Mouse (Mus musculus) urinary bladder, adult 18-20 months (tissue): Measurements from ENCODE around the gene Abhd4.
A peak's percentile ranks its signal among the peaks of the same experiment; 100 is the strongest.

ENCODE experiments used
- DNase-seq, 2 experiments: peaks; one replicate each; pipeline ENCODE4 v3.0.0; 2022; ENCODE audit warnings: low spot score in 2 of 2, mixed read lengths in 2 of 2

Gene Abhd4

GRCm38 (mm10) chr14:54253741-54254291 lies at the start of gene Abhd4, which contains the start of gene Dad1:
TSS of gene Abhd4 (plus strand) at chr14:54254188.
TSS of gene Dad1 (minus strand) at chr14:54254104.
- peak; percentile 96 to 98 for DNase-seq

- no peak for DNase-seq
Observed at GRCm38 (mm10) chr14:54204311-54204710, 49.7 kb upstream of the Abhd4 start.

- DNase-seq: no peak
Observed at GRCm38 (mm10) chr14:54204786-54205185, 49.2 kb upstream of the Abhd4 start.

DNA sequence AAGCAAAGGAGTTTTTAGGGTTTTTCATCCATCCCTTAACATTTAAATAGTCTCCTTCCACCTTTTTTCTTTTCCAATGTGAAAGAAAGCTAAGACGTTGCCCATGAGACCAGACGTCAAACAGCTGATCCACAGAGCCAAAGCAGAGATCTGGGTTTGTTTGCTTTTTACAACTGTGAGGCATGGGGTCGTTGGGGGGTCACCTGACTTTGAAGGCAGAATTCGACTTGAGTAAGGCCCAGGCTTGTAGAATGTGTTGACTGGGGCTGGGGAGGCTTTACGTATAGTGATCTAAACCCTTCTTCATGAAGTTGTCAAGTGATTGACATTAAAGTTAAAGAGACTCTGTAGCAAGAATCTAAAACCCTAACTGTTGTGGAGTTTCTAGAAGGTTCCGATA lies 48.1 kb upstream of the Abhd4 start:
- DNase-seq: no peak

- DNase-seq: no peak
Observed at GRCm38 (mm10) chr14:54206309-54206708, 47.7 kb upstream of the Abhd4 start.

- no peak for DNase-seq
Observed at GRCm38 (mm10) chr14:54206750-54207550, 47.0 kb upstream of the Abhd4 start.

DNA sequence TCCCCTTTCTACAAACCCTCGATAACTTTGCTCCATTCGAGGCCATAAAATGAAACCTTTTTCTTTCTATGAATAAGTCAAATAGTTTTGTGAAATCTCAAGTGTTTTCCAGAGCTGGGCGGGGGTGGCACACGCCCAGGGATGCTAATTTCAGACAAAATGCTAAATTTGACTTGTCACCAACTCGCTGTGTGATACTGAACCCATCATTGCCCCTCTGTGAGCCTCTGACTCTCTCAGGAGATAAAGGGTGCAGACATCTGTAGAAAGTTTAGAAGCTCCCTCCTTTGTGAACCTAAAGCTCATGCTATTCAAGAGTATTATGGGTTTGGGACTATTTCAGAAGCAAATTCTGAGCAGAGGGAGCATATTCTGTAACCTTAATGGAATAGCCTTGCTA lies 46.1 kb upstream of the Abhd4 start:
- no peak for DNase-seq

DNA sequence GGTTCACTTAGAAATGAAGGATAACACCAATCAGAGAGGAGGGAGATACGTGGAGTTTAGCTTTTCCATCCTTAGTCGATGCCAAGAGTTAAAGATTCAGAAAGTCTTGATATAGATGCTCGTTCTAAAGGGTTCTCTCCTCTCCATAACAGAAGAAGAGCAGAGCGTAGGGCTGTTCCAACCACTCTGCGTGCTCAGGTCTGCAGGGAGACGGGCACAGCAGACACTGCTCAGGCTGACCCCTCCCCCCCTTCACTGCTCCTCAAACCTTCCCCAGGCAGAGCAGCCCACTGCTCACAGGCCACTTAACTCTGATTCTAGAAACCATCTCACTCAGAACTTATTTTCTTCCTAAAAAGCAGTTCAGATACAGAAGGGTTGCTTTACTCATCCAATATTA lies 45.2 kb upstream of the Abhd4 start:
- no peak for DNase-seq

GRCm38 (mm10) chr14:54209932-54210331 lies 44.1 kb upstream of the Abhd4 start:
- DNase-seq: no peak

DNA sequence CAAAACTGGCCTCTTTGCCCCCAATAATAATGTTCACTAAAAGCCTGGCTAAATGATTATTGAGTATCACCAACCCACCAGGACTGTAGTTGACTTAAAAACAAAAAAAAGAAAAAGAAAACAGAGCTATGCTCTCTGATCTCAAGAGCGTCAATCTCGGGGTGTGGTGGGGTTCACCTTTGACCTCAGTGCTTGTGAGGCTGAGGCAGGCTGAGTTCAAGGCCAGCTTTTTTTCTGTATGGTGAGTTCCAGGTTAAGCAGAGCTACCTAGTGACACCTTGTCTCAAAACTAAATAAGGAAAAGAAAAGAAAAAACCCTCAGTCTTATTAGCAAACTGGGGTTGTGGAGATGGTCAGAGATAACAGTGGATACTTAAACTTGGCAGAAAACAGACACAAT lies 43.6 kb upstream of the Abhd4 start:
- DNase-seq: no peak

GRCm38 (mm10) chr14:54211199-54211598 lies 42.8 kb upstream of the Abhd4 start:
- no peak for DNase-seq

DNA sequence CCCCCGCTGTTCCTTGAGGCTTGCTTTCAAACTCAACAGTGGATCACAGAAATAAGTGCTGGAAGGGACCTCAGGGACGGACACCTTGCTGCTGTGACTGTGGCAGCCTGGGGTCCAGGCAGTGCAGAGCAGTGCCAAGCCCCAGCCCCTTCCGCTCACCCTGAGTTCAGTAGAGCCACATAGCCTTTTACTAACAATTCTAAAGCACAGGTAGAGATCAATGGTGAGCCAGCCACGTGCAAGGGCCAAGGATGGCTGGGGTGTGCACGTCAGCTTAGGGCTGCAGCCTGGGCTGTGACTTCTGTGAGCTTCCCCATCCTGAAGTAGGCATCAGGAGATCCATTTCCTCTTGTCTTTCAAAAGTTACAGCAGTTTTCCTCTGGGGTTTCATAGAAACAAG lies 42.2 kb upstream of the Abhd4 start:
- no peak for DNase-seq

- no peak for DNase-seq
Observed at GRCm38 (mm10) chr14:54213734-54214133, 40.3 kb upstream of the Abhd4 start.

GRCm38 (mm10) chr14:54214477-54214876 lies 39.5 kb upstream of the Abhd4 start:
- DNase-seq: no peak

DNA sequence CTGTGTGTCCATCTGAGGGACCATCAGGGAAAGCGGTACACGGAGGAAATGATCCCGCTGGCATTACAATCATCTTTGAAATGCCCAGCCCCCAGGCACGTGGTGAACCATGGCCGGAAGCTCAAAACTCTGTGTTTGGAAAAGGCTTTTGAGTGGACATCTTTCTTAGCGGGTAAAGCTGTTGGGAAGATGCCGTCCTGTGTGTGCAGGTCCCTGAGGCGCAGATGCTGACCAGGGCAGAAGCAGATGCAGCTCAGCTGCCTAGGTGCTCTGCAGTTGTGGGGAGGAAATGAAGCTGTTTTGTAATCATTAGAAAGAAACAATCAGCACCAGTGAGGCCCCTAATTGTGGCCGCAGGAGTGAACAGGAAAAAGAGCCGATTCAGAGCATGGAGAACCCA lies 39.1 kb upstream of the Abhd4 start:
- DNase-seq: no peak

DNA sequence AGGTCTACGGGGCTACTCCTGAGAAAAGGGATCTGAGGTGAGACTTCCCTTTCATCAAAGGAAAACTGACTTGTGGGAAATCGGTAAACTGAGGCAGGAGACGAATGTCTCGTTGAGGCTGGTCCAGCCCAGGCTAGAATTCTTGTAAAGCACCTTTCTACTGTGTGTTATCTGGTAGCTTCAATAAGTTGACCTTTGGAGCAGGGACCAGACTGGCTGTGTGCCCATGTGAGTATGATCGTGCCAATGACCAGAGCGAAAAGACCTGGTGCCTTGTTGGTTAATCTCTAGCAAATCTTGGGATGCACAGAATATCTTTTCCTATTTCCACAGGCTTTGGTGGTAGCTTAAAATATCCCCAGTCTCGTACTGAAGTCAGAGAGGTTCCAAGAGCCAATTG lies 37.9 kb upstream of the Abhd4 start:
- DNase-seq: no peak

- no peak for DNase-seq
Observed at GRCm38 (mm10) chr14:54218233-54218632, 35.8 kb upstream of the Abhd4 start.

- DNase-seq: no peak
Observed at GRCm38 (mm10) chr14:54218721-54219120, 35.3 kb upstream of the Abhd4 start.

- DNase-seq: no peak
Observed at GRCm38 (mm10) chr14:54219256-54219655, 34.7 kb upstream of the Abhd4 start.

DNA sequence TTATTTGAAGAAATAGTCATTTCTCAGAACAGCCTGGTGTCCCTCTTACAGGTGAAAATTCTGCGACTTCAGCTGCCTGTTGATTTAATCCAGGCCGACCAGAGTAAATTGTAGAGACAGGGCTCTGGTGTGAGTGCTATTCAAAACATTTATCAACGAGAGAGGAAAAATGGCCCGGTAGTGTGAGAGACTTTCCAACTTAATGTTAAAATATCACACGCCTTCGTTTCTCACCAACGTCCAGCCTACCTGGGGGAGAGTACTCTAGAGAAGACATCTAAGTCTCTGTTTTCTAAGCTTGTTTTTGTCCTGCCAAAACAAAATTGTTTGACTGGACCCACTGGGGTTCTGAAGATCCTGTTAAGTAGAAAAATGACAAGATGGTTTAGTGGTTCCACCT lies 34.1 kb upstream of the Abhd4 start:
- DNase-seq: no peak

DNA sequence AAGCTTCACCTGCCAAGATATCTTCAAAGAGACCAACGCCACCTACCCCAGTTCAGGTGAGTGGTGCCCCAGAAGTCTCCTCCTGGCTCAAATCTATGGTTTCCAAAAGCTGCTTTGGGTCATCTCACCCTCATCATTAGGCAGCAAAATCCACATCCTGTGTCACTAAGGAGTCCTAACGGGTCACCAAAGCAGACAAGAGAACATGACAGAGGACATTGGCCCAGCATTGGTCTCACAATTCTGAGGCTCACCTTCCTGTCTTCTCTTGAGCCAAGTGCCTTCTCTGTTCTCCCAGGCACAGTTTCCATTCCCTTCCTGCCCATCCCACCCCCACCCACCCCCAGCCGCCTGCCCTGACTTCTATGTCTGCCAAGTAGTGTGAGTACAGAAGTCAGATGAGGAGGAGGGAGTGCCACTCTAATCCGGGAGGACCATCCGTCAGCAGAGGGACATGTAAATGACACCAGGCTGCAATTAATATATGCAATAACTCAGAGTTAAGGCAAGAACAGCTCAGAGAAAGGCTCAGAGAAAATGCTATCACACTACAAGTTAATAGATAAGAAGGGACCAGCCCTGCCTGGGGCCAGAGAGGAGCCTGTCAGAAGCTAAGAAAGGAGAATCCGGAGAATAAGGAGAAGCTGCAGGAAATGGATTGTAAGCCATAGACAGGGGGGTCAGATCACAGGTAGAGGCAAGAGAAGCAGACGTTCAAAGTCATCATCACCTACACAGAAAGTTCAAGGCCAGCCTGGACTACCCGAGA lies 33.1 kb upstream of the Abhd4 start:
- no peak for DNase-seq

- no peak for DNase-seq
Observed at GRCm38 (mm10) chr14:54221641-54222040, 32.3 kb upstream of the Abhd4 start.

GRCm38 (mm10) chr14:54222289-54222727 lies 31.7 kb upstream of the Abhd4 start:
- no peak for DNase-seq
